Mouse (Mus musculus) hindbrain, embryonic 14.5 days (tissue): ENCODE measurements at regions not wholly inside any gene's neighbourhood (a gene's known extent, or its start where the extent isn't known, plus 50 kb on each side); places are given as distances from the start of the nearest gene placed in this dataset.

Source experiments
- ATAC-seq: fragments of 200-750 bp; cut with Nextera tagmentation; 2 replicates; pipeline ENCODE4 v1.8.0; 2017; ENCODE audit warnings: moderate number of reproducible peaks, mild to moderate bottlenecking, moderate TSS enrichment, moderate library complexity; ENCODE audit not compliant: low FRiP score
- DNase-seq: peaks from one replicate; pipeline ENCODE4 v3.0.0-alpha.2; 2015; ENCODE audit warnings: low spot score
- H3K27ac ChIP-seq: fragments of 300-500 bp; sonication (generic); 2 replicates; pipeline ENCODE4 v1.5.1; 2014; ENCODE audit warnings: mild to moderate bottlenecking, moderate library complexity
- H3K27me3 ChIP-seq: fragments of 300-500 bp; sonication (generic); 2 replicates; pipeline ENCODE4 v1.6.1; 2014; ENCODE audit warnings: mild to moderate bottlenecking, low read length, mixed read lengths; ENCODE audit not compliant: control insufficient read depth, insufficient read depth
- H3K36me3 ChIP-seq: fragments of 300-500 bp; sonication (generic); replicated peaks from 2 replicates; pipeline ENCODE4 v1.6.1; 2014; ENCODE audit not compliant: control insufficient read depth, insufficient read depth
- H3K4me1 ChIP-seq: fragments of 300-500 bp; sonication (generic); replicated peaks from 2 replicates; pipeline ENCODE4 v1.6.1; 2014; ENCODE audit warnings: antibody characterized with exemption, low read length, mixed read lengths; ENCODE audit not compliant: control insufficient read depth, insufficient read depth
- H3K4me2 ChIP-seq: fragments of 300-500 bp; sonication (generic); replicated peaks from 2 replicates; pipeline ENCODE4 v1.6.1; 2014; ENCODE audit warnings: mild to moderate bottlenecking, moderate library complexity
- H3K4me3 ChIP-seq: fragments of 300-500 bp; sonication (generic); replicated peaks from 2 replicates; pipeline ENCODE4 v1.5.1; 2014; ENCODE audit warnings: mild to moderate bottlenecking, low read length
- H3K9ac ChIP-seq: fragments of 300-500 bp; sonication (generic); 2 replicates; pipeline ENCODE4 v1.6.1; 2014
- H3K9me3 ChIP-seq: fragments of 300-500 bp; sonication (generic); 2 replicates; pipeline ENCODE4 v1.6.1; 2016; ENCODE audit warnings: low read length; ENCODE audit not compliant: control insufficient read depth
- WGBS: fragments of 180-500 bp; shearing (Covaris S2); extraction: QIAGEN DNeasy Blood & Tissue Kit; methylation state at CpG from one replicate; pipeline ENCODE4 v1.1.7; 2014; 5-methylcytosine and 5-hydroxymethylcytosine counted together

DNA sequence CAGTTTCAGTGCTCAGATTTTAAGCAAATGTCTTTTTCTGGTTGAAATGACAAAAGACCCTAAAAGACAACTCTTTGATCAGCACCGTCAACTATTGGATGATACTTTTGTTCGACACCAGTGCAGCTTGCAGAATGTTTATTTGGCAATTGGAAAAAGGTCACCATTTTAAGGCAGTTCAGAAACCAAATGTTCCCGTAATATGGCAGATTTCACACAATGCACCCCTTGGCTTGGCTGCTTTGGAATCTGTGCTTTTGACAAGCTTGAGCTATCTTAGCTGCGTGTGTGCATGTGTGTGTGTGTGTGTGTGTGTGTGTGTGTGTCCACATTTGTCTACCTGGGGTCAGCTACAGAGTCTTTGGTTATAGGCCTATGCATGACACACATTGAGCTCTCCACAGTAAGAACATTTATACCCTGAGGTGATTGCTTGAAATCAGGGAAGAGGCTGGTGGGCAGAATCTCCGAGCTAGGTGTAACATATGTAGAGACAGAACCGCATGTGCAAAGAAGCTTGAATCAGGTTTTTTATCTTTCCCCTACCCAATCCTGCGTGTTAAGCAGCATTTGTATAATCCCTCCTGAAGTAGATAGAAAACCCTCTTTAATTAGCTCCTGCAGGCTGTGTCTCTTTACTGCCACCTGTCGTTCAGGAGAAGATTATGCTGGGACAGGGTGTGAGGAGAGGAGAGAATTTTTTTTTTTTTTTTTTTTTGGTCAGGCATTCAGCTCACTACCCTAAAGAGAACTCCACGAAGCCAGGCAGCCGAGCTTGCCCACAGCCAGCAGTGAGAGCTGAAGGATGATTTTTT lies 85.1 kb upstream of the Arrdc4 start:
- 49% methylated on average over 10 of the region's 10 CpGs for WGBS
- no peak overlapping the region for H3K27ac ChIP-seq
- no peak overlapping the region for H3K9ac ChIP-seq
- no peak overlapping the region for H3K4me3 ChIP-seq
- no peaks in the 10 kb centered on the region for H3K27me3 ChIP-seq
- DNase-seq (peak; percentile 71), ATAC-seq (peak; percentile 48; the same call in 1 of the 2 replicates)
- H3K36me3 ChIP-seq: no peaks in the 10 kb centered on the region
- no peak overlapping the region for H3K4me2 ChIP-seq
- no peaks in the 10 kb centered on the region for H3K9me3 ChIP-seq
- no peaks in the 10 kb centered on the region for H3K4me1 ChIP-seq

DNA sequence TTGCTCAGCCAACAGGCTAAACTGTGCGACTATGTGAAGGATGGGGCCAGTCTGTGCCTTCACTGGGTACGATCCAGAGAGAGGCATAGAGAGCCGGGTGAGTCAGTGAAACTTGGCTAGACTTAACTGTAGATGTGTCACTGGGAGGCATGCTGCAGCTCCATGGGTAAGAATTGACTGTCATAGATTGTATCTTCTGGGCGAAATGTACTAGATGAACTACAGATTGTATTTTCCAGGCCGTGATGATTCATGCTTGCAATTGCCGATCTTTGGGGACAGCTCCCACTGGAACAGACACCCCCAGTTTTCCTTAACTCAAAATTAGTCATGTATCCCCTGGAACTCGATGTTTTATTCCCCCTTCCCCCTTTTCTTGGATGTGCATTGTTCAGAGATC lies 84.5 kb upstream of the Arrdc4 start:
- Histone ChIP-seq H3K36me3 (no peaks in the 10 kb centered on the region), H3K27me3 (no peaks in the 10 kb centered on the region), H3K4me1 (no peaks in the 10 kb centered on the region), H3K9me3 (no peaks in the 10 kb centered on the region), H3K4me2 (no peak overlapping the region), H3K4me3 (no peak overlapping the region), H3K9ac (no peak overlapping the region), H3K27ac (no peak overlapping the region)
- no peak for ATAC-seq
- no peak for DNase-seq
- WGBS: 88% methylated on average over 7 of the region's 7 CpGs

DNA sequence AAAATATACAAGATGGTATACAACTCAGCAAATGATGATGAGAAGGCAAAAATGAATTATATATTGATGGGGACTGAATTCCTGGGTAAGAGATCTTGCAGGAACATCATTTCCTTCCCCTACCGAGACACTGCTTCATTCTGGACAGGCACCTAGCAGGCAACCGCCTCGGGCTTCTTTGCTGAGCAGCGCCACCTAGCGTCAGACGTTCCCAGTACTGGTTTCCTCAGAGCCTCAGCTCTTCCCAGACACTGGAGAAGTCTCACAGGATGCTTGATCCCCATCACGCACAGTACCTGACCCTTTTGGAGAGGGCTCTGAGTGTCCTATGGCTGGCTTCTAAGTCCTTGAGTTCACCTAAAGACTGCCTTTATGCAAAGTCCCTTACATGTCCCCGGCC lies 80.8 kb upstream of the Arrdc4 start:
- Histone ChIP-seq H3K4me3 (no peak overlapping the region), H3K4me2 (no peak overlapping the region), H3K9me3 (no peaks in the 10 kb centered on the region), H3K27me3 (peaks cover 3% of the 10 kb centered on the region; the same call in 1 of the 2 replicates), H3K27ac (no peak overlapping the region), H3K36me3 (no peaks in the 10 kb centered on the region), H3K9ac (no peak overlapping the region), H3K4me1 (no peaks in the 10 kb centered on the region)
- DNase-seq (peak; percentile 89), ATAC-seq (peak; percentile 79)
- WGBS: 20% methylated on average over 8 of the region's 8 CpGs

DNA sequence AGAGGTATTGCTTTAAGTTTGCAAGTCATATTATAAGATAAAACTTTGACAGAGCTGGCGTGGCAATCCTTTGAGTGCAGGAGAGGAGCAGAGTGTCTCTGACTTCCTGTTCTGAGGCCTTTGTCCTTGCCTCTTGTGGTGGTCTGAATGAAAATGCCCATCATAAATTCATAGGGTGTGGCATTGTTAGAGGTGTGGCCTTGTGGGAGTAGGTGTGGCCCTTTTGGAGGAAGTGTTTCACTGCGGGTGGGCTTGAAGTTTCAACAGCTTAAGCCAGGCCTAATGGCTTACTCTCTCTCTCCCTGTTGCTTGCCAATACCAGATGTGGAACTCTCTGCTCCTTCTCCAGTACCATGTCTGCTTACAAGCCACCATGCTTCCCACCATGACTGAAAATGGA lies 75.4 kb upstream of the Arrdc4 start:
- no peak overlapping the region for H3K4me3 ChIP-seq
- H3K27me3 ChIP-seq: peaks cover 3% of the 10 kb centered on the region; the same call in 1 of the 2 replicates
- no peak overlapping the region for H3K4me2 ChIP-seq
- DNase-seq: no peak
- ATAC-seq: no peak
- H3K4me1 ChIP-seq: no peaks in the 10 kb centered on the region
- WGBS: 82% methylated on average over 2 of the region's 2 CpGs
- no peak overlapping the region for H3K27ac ChIP-seq
- H3K36me3 ChIP-seq: no peaks in the 10 kb centered on the region
- no peak overlapping the region for H3K9ac ChIP-seq
- H3K9me3 ChIP-seq: no peaks in the 10 kb centered on the region

DNA sequence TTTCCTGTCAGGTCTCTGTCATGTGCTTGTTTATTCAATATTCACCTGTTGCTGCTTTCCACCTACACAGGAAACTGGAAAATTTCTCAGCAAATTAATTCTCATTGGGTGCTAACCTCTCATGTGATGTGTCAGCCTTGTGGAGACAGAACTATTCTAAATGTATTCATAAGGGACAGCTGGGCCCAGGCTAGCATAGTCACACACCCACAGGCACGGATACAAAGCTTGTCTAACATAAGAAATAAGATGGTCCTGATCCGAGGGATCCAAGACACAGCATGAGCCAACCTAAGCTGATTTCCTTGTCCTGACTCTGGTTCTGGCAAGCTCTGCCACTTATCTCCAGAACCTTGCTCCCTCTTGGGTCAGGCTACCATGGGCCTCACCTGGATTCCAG lies 74.6 kb upstream of the Arrdc4 start:
- DNase-seq (no peak), ATAC-seq (no peak)
- no peaks in the 10 kb centered on the region for H3K36me3 ChIP-seq
- H3K4me1 ChIP-seq: no peaks in the 10 kb centered on the region
- H3K9me3 ChIP-seq: no peaks in the 10 kb centered on the region
- H3K4me3 ChIP-seq: no peak overlapping the region
- WGBS: 71% methylated on average over 2 of the region's 2 CpGs
- H3K4me2 ChIP-seq: no peak overlapping the region
- no peak overlapping the region for H3K27ac ChIP-seq
- H3K27me3 ChIP-seq: peaks cover 3% of the 10 kb centered on the region; the same call in 1 of the 2 replicates
- no peak overlapping the region for H3K9ac ChIP-seq

DNA sequence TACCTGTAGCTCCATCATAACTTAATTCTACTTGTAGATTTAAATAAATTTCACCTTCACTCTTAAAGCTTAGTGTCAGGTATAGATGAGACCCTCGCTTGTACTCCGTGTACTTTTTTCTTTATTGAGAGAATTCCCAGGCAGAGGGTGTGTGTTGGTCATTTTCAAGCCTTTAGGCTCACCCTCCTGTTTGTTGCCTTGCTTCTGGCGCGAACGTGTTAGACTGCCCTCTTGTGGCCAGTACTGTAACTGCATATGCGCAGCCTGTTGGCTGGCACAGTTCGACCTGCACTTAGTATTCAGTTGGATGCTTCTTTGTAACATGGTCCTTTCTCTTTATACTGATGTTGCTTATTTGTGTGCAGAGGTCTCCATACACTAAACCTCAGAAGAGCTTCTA lies 74.1 kb upstream of the Arrdc4 start:
- DNase-seq (peak; percentile 88), ATAC-seq (no peak; the same call in 1 of the 2 replicates)
- Histone ChIP-seq H3K27ac (no peak overlapping the region), H3K9me3 (no peaks in the 10 kb centered on the region), H3K4me1 (no peaks in the 10 kb centered on the region), H3K4me2 (no peak overlapping the region), H3K36me3 (no peaks in the 10 kb centered on the region), H3K4me3 (no peak overlapping the region), H3K27me3 (peaks cover 3% of the 10 kb centered on the region; the same call in 1 of the 2 replicates), H3K9ac (no peak overlapping the region)
- WGBS: 4% methylated on average over 7 of the region's 7 CpGs

DNA sequence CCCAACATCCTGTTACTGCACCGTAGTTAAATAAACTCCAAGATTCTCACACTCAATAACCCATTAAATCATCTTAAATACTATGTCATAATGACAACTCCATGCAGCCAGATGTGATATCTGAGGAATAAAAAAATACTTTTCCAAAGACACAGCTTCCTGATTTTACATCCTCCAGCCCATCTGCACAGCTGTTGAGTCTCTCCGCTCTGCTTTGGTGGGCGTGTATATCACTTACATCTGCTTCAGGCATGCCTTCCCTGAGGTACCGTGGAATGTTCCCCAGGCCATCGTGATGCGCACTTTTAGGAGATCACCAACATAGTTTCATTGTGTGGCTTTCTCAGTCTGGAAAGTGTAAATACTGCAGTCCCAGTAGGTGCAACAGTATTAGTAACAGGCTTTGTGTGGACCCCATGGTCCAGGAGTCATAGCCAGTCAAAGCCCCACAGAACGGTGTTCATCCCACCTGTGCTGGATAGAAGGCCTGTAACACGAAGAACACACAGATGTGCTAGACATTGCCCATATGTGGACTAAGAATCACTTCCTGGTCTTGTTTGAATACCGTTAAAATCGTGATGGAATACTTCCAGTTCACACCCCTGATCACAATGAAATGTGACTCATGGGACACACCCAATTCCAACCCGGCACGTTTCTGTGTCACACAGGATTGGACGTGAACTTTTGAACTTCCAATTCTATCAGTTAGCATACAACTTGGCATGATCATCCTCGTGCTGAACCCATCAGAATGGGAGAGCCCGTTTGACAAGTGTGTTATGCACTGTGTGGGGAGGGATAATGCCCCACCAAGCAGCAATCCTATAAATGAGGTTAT lies 66.0 kb upstream of the Arrdc4 start:
- H3K9me3 ChIP-seq: no peaks in the 10 kb centered on the region
- no peak overlapping the region for H3K4me2 ChIP-seq
- no peaks in the 10 kb centered on the region for H3K4me1 ChIP-seq
- H3K27ac ChIP-seq: no peak overlapping the region
- no peaks in the 10 kb centered on the region for H3K27me3 ChIP-seq
- no peak overlapping the region for H3K4me3 ChIP-seq
- no peak for DNase-seq
- no peaks in the 10 kb centered on the region for H3K36me3 ChIP-seq
- ATAC-seq: no peak
- 89% methylated on average over 15 of the region's 15 CpGs for whole genome bisulfite sequencing
- no peak overlapping the region for H3K9ac ChIP-seq

DNA sequence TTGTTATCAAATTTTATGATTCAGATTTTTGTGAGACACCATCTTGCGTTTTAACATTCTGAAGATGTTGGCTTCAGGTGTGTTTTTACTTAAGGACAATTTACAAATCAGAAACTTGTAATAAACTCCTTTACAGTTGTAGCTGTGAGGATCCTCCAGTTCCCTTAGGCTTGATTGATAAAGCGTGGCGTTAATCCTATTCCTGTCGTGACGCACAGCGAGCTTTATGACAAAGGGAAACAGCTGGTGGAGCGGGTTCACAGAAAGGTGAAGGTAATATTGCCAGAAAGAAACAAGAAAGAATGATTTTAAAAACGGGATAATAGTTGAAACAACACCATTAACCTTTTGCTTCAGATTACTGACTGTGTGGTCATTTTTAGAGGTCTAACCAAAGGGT lies 60.7 kb upstream of the Arrdc4 start:
- WGBS: 61% methylated on average over 8 of the region's 8 CpGs

More for the DNA sequence above, 60.7 kb upstream of the Arrdc4 start:
- Histone ChIP-seq H3K36me3 (no peaks in the 10 kb centered on the region), H3K9ac (no peak overlapping the region), H3K27me3 (no peaks in the 10 kb centered on the region), H3K9me3 (no peaks in the 10 kb centered on the region), H3K4me1 (no peaks in the 10 kb centered on the region), H3K4me3 (no peak overlapping the region), H3K4me2 (no peak overlapping the region), H3K27ac (no peak overlapping the region)
- DNase-seq: no peak
- ATAC-seq: no peak
